Mouse (Mus musculus) G1E (cell line): ENCODE measurements around the gene Apbb1. TPM values are rescaled to one million over a fixed set of nuclear protein-coding genes. Genes with fewer than 3 reads are reported as not detected.

ENCODE experiments used
- ATAC-seq: 2 replicates; pipeline ENCODE4 v1.8.0; 2016; ENCODE audit warnings: mild to moderate bottlenecking; ENCODE audit not compliant: insufficient number of reproducible peaks, poor library complexity, low FRiP score, severe bottlenecking; ENCODE audit errors: extremely low read depth
- DNase-seq: peaks from one replicate; pipeline ENCODE4 v3.0.0; 2012; ENCODE audit warnings: low spot score
- H3K27me3 ChIP-seq: 2 replicates; pipeline ENCODE4 v1.6.1; 2012; ENCODE audit warnings: mild to moderate bottlenecking, low read length, inconsistent platforms; ENCODE audit not compliant: insufficient read depth
- H3K36me3 ChIP-seq: replicated peaks from 2 replicates; pipeline ENCODE3; 2012; ENCODE audit warnings: mild to moderate bottlenecking, inconsistent platforms
- H3K4me1 ChIP-seq: 2 replicates; pipeline ENCODE4 v1.6.1; 2012; ENCODE audit warnings: low read depth, low read length, inconsistent platforms, mixed read lengths; ENCODE audit not compliant: insufficient read depth
- H3K4me3 ChIP-seq: 2 replicates; pipeline ENCODE4 v1.5.1; 2012; ENCODE audit warnings: low read depth, mild to moderate bottlenecking, inconsistent platforms, low read length, moderate library complexity, mixed read lengths
- H3K9me3 ChIP-seq: replicated peaks from 2 replicates; pipeline ENCODE4 v1.6.1; 2012; ENCODE audit warnings: inconsistent platforms
- CTCF ChIP-seq: IDR thresholded peaks from 2 replicates; pipeline ENCODE4 v1.5.1; 2012; ENCODE audit warnings: low read depth, low read length, inconsistent platforms, mixed read lengths
- GATA1 ChIP-seq: IDR thresholded peaks from 2 replicates; pipeline ENCODE4 v1.6.1; 2012; ENCODE audit warnings: borderline replicate concordance, low read length, inconsistent platforms, mixed read lengths
- GATA2 ChIP-seq: IDR thresholded peaks from 2 replicates; pipeline ENCODE4 v1.6.1; 2012; ENCODE audit warnings: low read depth, low read length, inconsistent platforms, borderline replicate concordance
- POLR2AphosphoS5 ChIP-seq: IDR thresholded peaks from 2 replicates; pipeline ENCODE4 v1.6.1; 2012; ENCODE audit warnings: low read depth, low read length, inconsistent platforms; ENCODE audit not compliant: insufficient replicate concordance
- TAL1 ChIP-seq: conservative IDR thresholded peaks from 2 replicates; pipeline ENCODE4 v1.6.1; 2012; ENCODE audit warnings: low read depth, low read length, inconsistent platforms, mixed read lengths
- polyA plus RNA-seq: library from polyadenylated mRNA; stranded (reverse); fragments of >175 nt; gene quantifications from 2 replicates; pipeline ENCODE4 v1.2.3, GENCODE M21; 2012
- total RNA-seq, 2 experiments: library from RNA; stranded (forward) in 1 of 2; stranded (reverse) in 1 of 2; fragments of 200-1000 nt in 1 of 2; fragments of >200 nt in 1 of 2; fragmentation: Nextera tagmentation in 1 of 2; gene quantifications; 2 replicates each; pipeline ENCODE4 v1.2.3; 2014 to 2017

The Apbb1 gene
- total and polyA plus RNA-seq, 3 experiments, result 0.03 to 0.27 TPM; not detected in 1

- DNase-seq, result no peak
- Histone ChIP-seq H3K4me1 (no peaks in the 10 kb centered on the region), H3K36me3 (no peaks in the 10 kb centered on the region), H3K9me3 (no peaks in the 10 kb centered on the region), H3K27me3 (peaks cover 12% of the 10 kb centered on the region; the same call in 1 of the 2 replicates), H3K4me3 (no peak overlapping the region)
- TF ChIP-seq GATA1 (no peak), GATA2 (no peak), CTCF (no peak), TAL1 (no peak), POLR2AphosphoS5 (no peak)
- no peak for ATAC-seq
These were observed 62.1 kb downstream of the Apbb1 start for GRCm38 (mm10) chr7:105519336-105519735.

- Histone ChIP-seq H3K36me3 (no peaks in the 10 kb centered on the region), H3K4me3 (no peak overlapping the region), H3K27me3 (peaks cover 9% of the 10 kb centered on the region; the same call in 1 of the 2 replicates), H3K9me3 (no peaks in the 10 kb centered on the region), H3K4me1 (no peaks in the 10 kb centered on the region)
- no peak for TF ChIP-seq POLR2AphosphoS5
- no peak for TF ChIP-seq GATA2
- TF ChIP-seq TAL1, result no peak
- no peak for TF ChIP-seq CTCF
- ATAC-seq, result no peak
- DNase-seq, result no peak
These were observed 64.6 kb downstream of the Apbb1 start for GRCm38 (mm10) chr7:105516669-105517360.

GRCm38 (mm10) chr7:105515178-105515577 is 66.3 kb downstream of the Apbb1 start:
- Histone ChIP-seq H3K36me3 (no peaks in the 10 kb centered on the region), H3K27me3 (peaks cover 3% of the 10 kb centered on the region; the same call in 1 of the 2 replicates), H3K4me1 (no peaks in the 10 kb centered on the region), H3K4me3 (no peak overlapping the region), H3K9me3 (no peaks in the 10 kb centered on the region)
- ATAC-seq (peak; percentile 40; the same call in 1 of the 2 replicates), DNase-seq (peak; percentile 38)
- TF ChIP-seq CTCF (peak; percentile 77), TAL1 (no peak)

GRCm38 (mm10) chr7:105514561-105514960 is 66.9 kb downstream of the Apbb1 start:
- H3K4me1 ChIP-seq, result no peaks in the 10 kb centered on the region
- H3K27me3 ChIP-seq, result peaks cover 3% of the 10 kb centered on the region; the same call in 1 of the 2 replicates
- H3K9me3 ChIP-seq, result no peaks in the 10 kb centered on the region
- no peak for ATAC-seq
- DNase-seq, result no peak
- H3K36me3 ChIP-seq, result no peaks in the 10 kb centered on the region
- TF ChIP-seq TAL1, result no peak
- no peak for TF ChIP-seq GATA2
- no peak for TF ChIP-seq POLR2AphosphoS5
- TF ChIP-seq CTCF, result no peak
- TF ChIP-seq GATA1, result no peak
- H3K4me3 ChIP-seq, result no peak overlapping the region

GRCm38 (mm10) chr7:105513845-105514291 is 67.6 kb downstream of the Apbb1 start:
- no peak for TF ChIP-seq GATA1
- TF ChIP-seq GATA2, result no peak
- no peak for TF ChIP-seq CTCF
- H3K36me3 ChIP-seq, result no peaks in the 10 kb centered on the region
- DNase-seq, result no peak
- ATAC-seq, result no peak
- H3K4me3 ChIP-seq, result no peak overlapping the region
- no peaks in the 10 kb centered on the region for H3K9me3 ChIP-seq
- H3K27me3 ChIP-seq, result no peaks in the 10 kb centered on the region
- no peaks in the 10 kb centered on the region for H3K4me1 ChIP-seq

GRCm38 (mm10) chr7:105510143-105510542 is 71.3 kb downstream of the Apbb1 start:
- TF ChIP-seq GATA2 (no peak), POLR2AphosphoS5 (no peak), CTCF (no peak), TAL1 (no peak), GATA1 (no peak)
- Histone ChIP-seq H3K4me1 (no peaks in the 10 kb centered on the region), H3K27me3 (no peaks in the 10 kb centered on the region), H3K4me3 (no peak overlapping the region), H3K9me3 (no peaks in the 10 kb centered on the region), H3K36me3 (no peaks in the 10 kb centered on the region)
- no peak for ATAC-seq
- DNase-seq, result no peak

Other genes with a start within 250 kb of the Apbb1 start
Only the 20 nearest of the 21 such genes appear.
- gene Olfr691, start 239.4 kb downstream of the Apbb1 start, total RNA-seq (2014; fragmentation: Nextera tagmentation), result not detected in 2 replicates
- gene Olfr691, start 239.4 kb downstream of the Apbb1 start, total RNA-seq (2017), result 0.06 and 0.22 TPM in 2 replicates
- not detected in 2 replicates for gene Olfr691, start 239.4 kb downstream of the Apbb1 start, polyA plus RNA-seq
- not detected in 2 replicates for gene Olfr692, start 213.4 kb downstream of the Apbb1 start, total RNA-seq (2014; fragmentation: Nextera tagmentation)
- 0.12 TPM in 1 of 2 replicates, not detected in the other for gene Olfr692, start 213.4 kb downstream of the Apbb1 start, total RNA-seq (2017)
- not detected in 2 replicates for gene Olfr692, start 213.4 kb downstream of the Apbb1 start, polyA plus RNA-seq
- gene Gm5901, start 206.6 kb downstream of the Apbb1 start, total RNA-seq (2014; fragmentation: Nextera tagmentation), result not detected in 2 replicates
- gene Gm5901, start 206.6 kb downstream of the Apbb1 start, total RNA-seq (2017), result 0.12 and 0.16 TPM in 2 replicates
- gene Gm5901, start 206.6 kb downstream of the Apbb1 start, polyA plus RNA-seq, result not detected in 2 replicates
- gene Fam160a2, start 181.6 kb downstream of the Apbb1 start, total RNA-seq (2014; fragmentation: Nextera tagmentation), result 41.9 and 42.1 TPM in 2 replicates
- 11.4 and 16.3 TPM in 2 replicates for gene Fam160a2, start 181.6 kb downstream of the Apbb1 start, total RNA-seq (2017)
- 53.1 and 55.8 TPM in 2 replicates for gene Fam160a2, start 181.6 kb downstream of the Apbb1 start, polyA plus RNA-seq
- gene Cnga4, start 177.1 kb downstream of the Apbb1 start, total RNA-seq (2014; fragmentation: Nextera tagmentation), result not detected in 2 replicates
- gene Cnga4, start 177.1 kb downstream of the Apbb1 start, total RNA-seq (2017), result not detected in 2 replicates
- gene Cnga4, start 177.1 kb downstream of the Apbb1 start, polyA plus RNA-seq, result not detected in 2 replicates
- gene Cckbr, start 155.9 kb downstream of the Apbb1 start, total RNA-seq (2014; fragmentation: Nextera tagmentation), result not detected in 2 replicates
- 0.05 TPM in 1 of 2 replicates, not detected in the other for gene Cckbr, start 155.9 kb downstream of the Apbb1 start, total RNA-seq (2017)
- gene Cckbr, start 155.9 kb downstream of the Apbb1 start, polyA plus RNA-seq, result not detected in 2 replicates
- not detected in 2 replicates for gene Cavin3, start 99.4 kb downstream of the Apbb1 start, total RNA-seq (2014; fragmentation: Nextera tagmentation)
- gene Cavin3, start 99.4 kb downstream of the Apbb1 start, total RNA-seq (2017), result 0.06 TPM in 1 of 2 replicates, not detected in the other
- gene Cavin3, start 99.4 kb downstream of the Apbb1 start, polyA plus RNA-seq, result not detected in 2 replicates
- 19.2 and 23.7 TPM in 2 replicates for gene Smpd1, start 27.3 kb downstream of the Apbb1 start, total RNA-seq (2014; fragmentation: Nextera tagmentation)
- 14.5 and 22.4 TPM in 2 replicates for gene Smpd1, start 27.3 kb downstream of the Apbb1 start, total RNA-seq (2017)
- gene Smpd1, start 27.3 kb downstream of the Apbb1 start, polyA plus RNA-seq, result 12.0 and 12.8 TPM in 2 replicates
- not detected in 2 replicates for gene Hpx, start 18.5 kb upstream of the Apbb1 start, total RNA-seq (2014; fragmentation: Nextera tagmentation)
- gene Hpx, start 18.5 kb upstream of the Apbb1 start, total RNA-seq (2017), result not detected in 2 replicates
- gene Hpx, start 18.5 kb upstream of the Apbb1 start, polyA plus RNA-seq, result not detected in 2 replicates
- gene Trim3, start 51.9 kb upstream of the Apbb1 start, total RNA-seq (2014; fragmentation: Nextera tagmentation), result 12.0 and 16.7 TPM in 2 replicates
- gene Trim3, start 51.9 kb upstream of the Apbb1 start, total RNA-seq (2017), result 9.3 and 11.5 TPM in 2 replicates
- gene Trim3, start 51.9 kb upstream of the Apbb1 start, polyA plus RNA-seq, result 4.6 and 5.3 TPM in 2 replicates
- 24.0 and 53.0 TPM in 2 replicates for gene Timm10b, start 58.4 kb upstream of the Apbb1 start, total RNA-seq (2014; fragmentation: Nextera tagmentation)
- 131 and 174 TPM in 2 replicates for gene Timm10b, start 58.4 kb upstream of the Apbb1 start, total RNA-seq (2017)
- 261 and 308 TPM in 2 replicates for gene Timm10b, start 58.4 kb upstream of the Apbb1 start, polyA plus RNA-seq
- gene Arfip2, start 58.8 kb upstream of the Apbb1 start, total RNA-seq (2014; fragmentation: Nextera tagmentation), result 22.8 and 34.7 TPM in 2 replicates
- 35.3 and 35.8 TPM in 2 replicates for gene Arfip2, start 58.8 kb upstream of the Apbb1 start, total RNA-seq (2017)
- 57.5 and 64.7 TPM in 2 replicates for gene Arfip2, start 58.8 kb upstream of the Apbb1 start, polyA plus RNA-seq
- 6.0 and 17.0 TPM in 2 replicates for gene Gm45799, start 58.9 kb upstream of the Apbb1 start, total RNA-seq (2014; fragmentation: Nextera tagmentation)
- gene Gm45799, start 58.9 kb upstream of the Apbb1 start, total RNA-seq (2017), result 3.2 and 5.3 TPM in 2 replicates
- gene Gm45799, start 58.9 kb upstream of the Apbb1 start, polyA plus RNA-seq, result 96.6 and 137 TPM in 2 replicates
- 2.2 and 2.9 TPM in 2 replicates for gene Dnhd1, start 69.2 kb upstream of the Apbb1 start, total RNA-seq (2014; fragmentation: Nextera tagmentation)
- 1.9 and 2.1 TPM in 2 replicates for gene Dnhd1, start 69.2 kb upstream of the Apbb1 start, total RNA-seq (2017)
- 0.02 TPM in 1 of 2 replicates, not detected in the other for gene Dnhd1, start 69.2 kb upstream of the Apbb1 start, polyA plus RNA-seq
- gene Ilk, start 154.9 kb upstream of the Apbb1 start, total RNA-seq (2014; fragmentation: Nextera tagmentation), result 200 and 228 TPM in 2 replicates
- gene Ilk, start 154.9 kb upstream of the Apbb1 start, total RNA-seq (2017), result 89.3 and 99.4 TPM in 2 replicates
- 19.8 and 21.1 TPM in 2 replicates for gene Ilk, start 154.9 kb upstream of the Apbb1 start, polyA plus RNA-seq
- 51.5 and 69.0 TPM in 2 replicates for gene Rrp8, start 155.7 kb upstream of the Apbb1 start, total RNA-seq (2014; fragmentation: Nextera tagmentation)
- 27.4 and 29.4 TPM in 2 replicates for gene Rrp8, start 155.7 kb upstream of the Apbb1 start, total RNA-seq (2017)
- 30.4 and 35.1 TPM in 2 replicates for gene Rrp8, start 155.7 kb upstream of the Apbb1 start, polyA plus RNA-seq
- 353 and 389 TPM in 2 replicates for gene Taf10, start 162.7 kb upstream of the Apbb1 start, total RNA-seq (2014; fragmentation: Nextera tagmentation)
- gene Taf10, start 162.7 kb upstream of the Apbb1 start, total RNA-seq (2017), result 202 and 540 TPM in 2 replicates
- 263 and 330 TPM in 2 replicates for gene Taf10, start 162.7 kb upstream of the Apbb1 start, polyA plus RNA-seq
- 157 and 173 TPM in 2 replicates for gene Tpp1, start 170.6 kb upstream of the Apbb1 start, total RNA-seq (2014; fragmentation: Nextera tagmentation)
- gene Tpp1, start 170.6 kb upstream of the Apbb1 start, total RNA-seq (2017), result 67.3 and 72.9 TPM in 2 replicates
- 48.8 and 49.0 TPM in 2 replicates for gene Tpp1, start 170.6 kb upstream of the Apbb1 start, polyA plus RNA-seq
- not detected in 2 replicates for gene Dchs1, start 206.0 kb upstream of the Apbb1 start, total RNA-seq (2014; fragmentation: Nextera tagmentation)
- gene Dchs1, start 206.0 kb upstream of the Apbb1 start, total RNA-seq (2017), result 0.05 and 0.06 TPM in 2 replicates
- under 0.01 TPM in 1 of 2 replicates, not detected in the other for gene Dchs1, start 206.0 kb upstream of the Apbb1 start, polyA plus RNA-seq
- 159 and 162 TPM in 2 replicates for gene Mrpl17, start 229.4 kb upstream of the Apbb1 start, total RNA-seq (2014; fragmentation: Nextera tagmentation)
- 50.3 and 58.4 TPM in 2 replicates for gene Mrpl17, start 229.4 kb upstream of the Apbb1 start, total RNA-seq (2017)
- 111 and 125 TPM in 2 replicates for gene Mrpl17, start 229.4 kb upstream of the Apbb1 start, polyA plus RNA-seq